Mouse (Mus musculus) heart, embryonic 15.5 days (tissue): Measurements from ENCODE around the gene Ly86. TPM values are rescaled to one million over a fixed set of nuclear protein-coding genes. Genes with fewer than 3 reads are reported as not detected.

Source experiments
- ATAC-seq: fragments of 200-750 bp; cut with Nextera tagmentation; replicated peaks from 2 replicates; pipeline ENCODE4 v1.8.0; 2017; ENCODE audit warnings: low read depth, moderate TSS enrichment; ENCODE audit not compliant: insufficient number of reproducible peaks, insufficient read depth, low FRiP score
- H3K27ac ChIP-seq: fragments of 300-500 bp; sonication (generic); 2 replicates; pipeline ENCODE4 v1.5.1; 2015; ENCODE audit warnings: mild to moderate bottlenecking, inconsistent platforms
- H3K27me3 ChIP-seq: fragments of 300-500 bp; sonication (generic); 2 replicates; pipeline ENCODE4 v1.6.1; 2015; ENCODE audit warnings: inconsistent platforms
- H3K36me3 ChIP-seq: fragments of 300-500 bp; sonication (generic); 2 replicates; pipeline ENCODE4 v1.6.1; 2015; ENCODE audit warnings: mild to moderate bottlenecking, inconsistent platforms
- H3K4me1 ChIP-seq: fragments of 300-500 bp; sonication (generic); replicated peaks from 2 replicates; pipeline ENCODE4 v1.6.1; 2015; ENCODE audit warnings: inconsistent platforms
- H3K4me2 ChIP-seq: fragments of 300-500 bp; sonication (generic); 2 replicates; pipeline ENCODE4 v1.6.1; 2015; ENCODE audit warnings: inconsistent platforms, mild to moderate bottlenecking, moderate library complexity
- H3K4me3 ChIP-seq: fragments of 300-500 bp; sonication (generic); 2 replicates; pipeline ENCODE4 v1.5.1; 2015; ENCODE audit warnings: mild to moderate bottlenecking, inconsistent platforms
- H3K9ac ChIP-seq: fragments of 300-500 bp; sonication (generic); 2 replicates; pipeline ENCODE4 v1.6.1; 2015; ENCODE audit warnings: mild to moderate bottlenecking, inconsistent platforms
- H3K9me3 ChIP-seq: fragments of 300-500 bp; sonication (generic); replicated peaks from 2 replicates; pipeline ENCODE4 v1.6.1; 2016; ENCODE audit warnings: inconsistent platforms
- WGBS: fragments of 180-500 bp; shearing (Covaris S2); methylation state at CpG from one replicate; pipeline ENCODE4 v1.1.7; 2015; ENCODE audit warnings: mixed read lengths; 5-methylcytosine and 5-hydroxymethylcytosine counted together
- polyA plus RNA-seq: library from polyadenylated mRNA; unstranded; fragments of >200 nt; fragmentation: Nextera tagmentation; extraction: Ambion mirVana; gene quantifications from 2 replicates; pipeline ENCODE4 v1.2.1, GENCODE M21; 2015

The Ly86 gene
- polyA plus RNA-seq, 1 experiment from 2014 or later = 7.1 TPM

GRCm38 (mm10) chr13:37459957-37460930 lies 115.2 kb downstream of the Ly86 start:
- Histone ChIP-seq H3K9ac (no peak overlapping the region), H3K27me3 (no peaks in the 10 kb centered on the region), H3K9me3 (no peaks in the 10 kb centered on the region), H3K4me3 (no peak overlapping the region), H3K4me2 (no peak overlapping the region), H3K4me1 (peaks cover 57% of the 10 kb centered on the region), H3K36me3 (no peaks in the 10 kb centered on the region), H3K27ac (peak overlapping the region; percentile 86)
- ATAC-seq = peak; percentile 64
- WGBS = 46% methylated on average over 28 of the region's 28 CpGs

- Histone ChIP-seq H3K4me1 (peaks cover 43% of the 10 kb centered on the region), H3K36me3 (no peaks in the 10 kb centered on the region), H3K27ac (peak overlapping the region; percentile 86), H3K27me3 (no peaks in the 10 kb centered on the region), H3K4me3 (no peak overlapping the region), H3K9ac (no peak overlapping the region), H3K4me2 (no peak overlapping the region), H3K9me3 (no peaks in the 10 kb centered on the region)
- 84% methylated on average over 12 of the region's 12 CpGs for WGBS
- ATAC-seq = no peak
Observed at GRCm38 (mm10) chr13:37462049-37462702, 117.2 kb downstream of the Ly86 start.

GRCm38 (mm10) chr13:37465710-37466109 lies 120.7 kb downstream of the Ly86 start:
- no peak for ATAC-seq
- H3K36me3 ChIP-seq = no peaks in the 10 kb centered on the region
- no peaks in the 10 kb centered on the region for H3K9me3 ChIP-seq
- no peak overlapping the region for H3K4me3 ChIP-seq
- H3K27ac ChIP-seq = no peak overlapping the region
- WGBS = 76% methylated on average over 6 of the region's 6 CpGs
- peaks cover 42% of the 10 kb centered on the region for H3K4me1 ChIP-seq
- no peaks in the 10 kb centered on the region for H3K27me3 ChIP-seq
- H3K9ac ChIP-seq = no peak overlapping the region
- H3K4me2 ChIP-seq = no peak overlapping the region

- 8% methylated on average over 8 of the region's 8 CpGs for WGBS
- Histone ChIP-seq H3K4me3 (no peak overlapping the region), H3K9ac (no peak overlapping the region)
Observed at GRCm38 (mm10) chr13:37467795-37468194, 122.8 kb downstream of the Ly86 start.

More at GRCm38 (mm10) chr13:37467795-37468194, 122.8 kb downstream of the Ly86 start:
- Histone ChIP-seq H3K9me3 (no peaks in the 10 kb centered on the region), H3K4me2 (peak overlapping the region; percentile 31), H3K36me3 (no peaks in the 10 kb centered on the region), H3K4me1 (peaks cover 25% of the 10 kb centered on the region), H3K27me3 (no peaks in the 10 kb centered on the region), H3K27ac (peak overlapping the region; percentile 74)
- ATAC-seq = peak; percentile 72; the same call in 1 of the 2 replicates
